Mouse (Mus musculus) kidney, postnatal 4 days (tissue): ENCODE data around the gene Gimap7.

ENCODE experiments used
- DNase-seq, 2 experiments: peaks; one replicate each; pipeline ENCODE4 v3.0.0; 2021; ENCODE audit warnings: mixed read lengths in 2 of 2

Gimap7 gene

GRCm38 (mm10) chr6:48742422-48743351, 24.3 kb downstream of the Gimap7 start:
- DNase-seq, result peak; percentile 68 to 85

- no peak for DNase-seq
Measured at GRCm38 (mm10) chr6:48745490-48745889, 27.1 kb downstream of the Gimap7 start.

GRCm38 (mm10) chr6:48745959-48746889, 27.8 kb downstream of the Gimap7 start, which contains the start of gene Gimap5:
Gene Gimap5, plus strand, starts transcription at chr6:48746197.
- DNase-seq, result peak; percentile 53 to 60

- DNase-seq, result peak in 1 of 2 experiments; percentile 28
Measured at GRCm38 (mm10) chr6:48747091-48747966, 28.9 kb downstream of the Gimap7 start.

- DNase-seq, result no peak
Measured at GRCm38 (mm10) chr6:48763567-48764270, 45.3 kb downstream of the Gimap7 start.

GRCm38 (mm10) chr6:48764496-48764895, 46.1 kb downstream of the Gimap7 start:
- no peak for DNase-seq

GRCm38 (mm10) chr6:48768178-48768869, 49.9 kb downstream of the Gimap7 start:
- DNase-seq, result no peak

- no peak for DNase-seq
Measured at GRCm38 (mm10) chr6:48768933-48769332, 50.5 kb downstream of the Gimap7 start.

GRCm38 (mm10) chr6:48770696-48771095, 52.3 kb downstream of the Gimap7 start, which contains the start of gene Gimap3:
Gene Gimap3, minus strand, starts transcription at chr6:48770851.
- no peak for DNase-seq

- DNase-seq, result peak; percentile 90 to 91
Measured at GRCm38 (mm10) chr6:48772030-48772429, 53.6 kb downstream of the Gimap7 start.
